Mouse (Mus musculus): ENCODE measurements at regions not wholly inside any gene's neighbourhood (a gene's known extent, or its start where the extent isn't known, plus 50 kb on each side); places are given as distances from the start of the nearest gene placed in this dataset.
A peak's percentile ranks its signal among the peaks of the same experiment; 100 is the strongest.
"Not testable (repeated sequence)": the region's sequence is repeated elsewhere in the genome, so short reads cannot be mapped to it uniquely, and the experiment has no call there.

DNA sequence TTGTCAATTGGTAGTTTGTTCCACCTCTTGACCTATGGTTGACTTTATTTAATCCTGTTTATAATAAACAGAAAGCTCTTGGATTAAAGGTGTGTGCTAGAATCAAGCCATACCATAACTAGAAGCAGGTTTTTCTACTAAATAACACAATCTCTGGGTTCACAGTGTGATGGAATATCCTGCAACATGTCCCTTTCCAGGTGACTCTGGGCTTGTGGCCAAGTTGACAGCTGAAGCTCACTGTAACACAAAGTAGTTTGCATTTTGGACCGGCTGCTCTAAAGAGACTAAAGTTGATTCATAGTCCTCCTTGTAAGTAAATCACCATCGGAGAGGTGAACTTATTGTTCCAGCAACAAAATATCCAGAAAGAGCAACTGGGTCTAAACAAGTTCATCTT is 149.3 kb upstream of the Kctd3 start:
- DNase-seq = no peak

GRCm38 (mm10) chr1:189154376-189154775 is 146.7 kb upstream of the Kctd3 start:
- DNase-seq = no peak

DNA sequence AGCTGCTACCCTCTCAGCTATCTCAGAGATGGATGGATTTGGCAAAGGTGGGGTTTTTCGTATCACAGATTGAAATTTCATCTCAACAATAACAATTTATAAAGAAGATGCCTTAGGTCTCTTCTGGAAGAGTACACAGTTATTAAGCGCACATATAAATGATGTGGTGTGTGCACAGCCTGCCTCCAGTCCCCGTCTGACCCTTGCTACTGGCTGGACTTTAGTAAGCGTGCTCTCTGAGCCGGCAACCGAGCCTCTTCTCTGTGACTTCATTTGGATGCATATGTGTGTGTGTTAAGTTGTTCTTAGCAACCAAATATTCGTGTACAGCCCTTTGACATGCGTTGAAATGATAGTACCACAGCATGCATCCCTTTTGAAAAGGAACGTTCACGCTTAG is 145.5 kb upstream of the Kctd3 start:
- no peak for DNase-seq

- DNase-seq = no peak
These were observed 135.4 kb upstream of the Kctd3 start for GRCm38 (mm10) chr1:189142982-189143451.

GRCm38 (mm10) chr1:189142551-189142950 is 134.9 kb upstream of the Kctd3 start:
- DNase-seq = no peak

GRCm38 (mm10) chr1:189141694-189142093 is 134.1 kb upstream of the Kctd3 start:
- no peak for DNase-seq

GRCm38 (mm10) chr1:189136731-189137385 is 129.2 kb upstream of the Kctd3 start:
- no peak for DNase-seq

GRCm38 (mm10) chr1:189135826-189136225 is 128.2 kb upstream of the Kctd3 start:
- no peak for DNase-seq

- no peak for DNase-seq
These were observed 121.1 kb upstream of the Kctd3 start for GRCm38 (mm10) chr1:189128706-189129105.

DNA sequence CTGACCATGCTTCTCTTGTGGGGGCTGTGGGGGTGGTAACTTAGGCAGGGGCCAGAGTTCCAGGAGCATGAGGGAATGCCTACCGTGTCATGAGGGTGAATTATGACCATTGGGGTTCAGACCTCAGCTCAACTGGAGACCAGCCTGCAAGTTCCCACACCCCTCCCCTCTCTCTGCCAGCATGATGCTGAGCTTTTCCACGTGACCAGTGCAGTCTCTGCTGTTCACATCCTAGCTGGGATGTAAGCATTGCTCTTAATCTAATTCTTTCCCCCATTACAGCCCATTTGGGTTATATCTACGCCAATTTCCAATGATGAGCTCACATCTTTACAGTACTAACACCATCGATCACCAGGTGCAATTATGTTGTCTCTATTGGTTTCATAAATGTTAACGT is 120.6 kb upstream of the Kctd3 start:
- DNase-seq = not testable (repeated sequence)

DNA sequence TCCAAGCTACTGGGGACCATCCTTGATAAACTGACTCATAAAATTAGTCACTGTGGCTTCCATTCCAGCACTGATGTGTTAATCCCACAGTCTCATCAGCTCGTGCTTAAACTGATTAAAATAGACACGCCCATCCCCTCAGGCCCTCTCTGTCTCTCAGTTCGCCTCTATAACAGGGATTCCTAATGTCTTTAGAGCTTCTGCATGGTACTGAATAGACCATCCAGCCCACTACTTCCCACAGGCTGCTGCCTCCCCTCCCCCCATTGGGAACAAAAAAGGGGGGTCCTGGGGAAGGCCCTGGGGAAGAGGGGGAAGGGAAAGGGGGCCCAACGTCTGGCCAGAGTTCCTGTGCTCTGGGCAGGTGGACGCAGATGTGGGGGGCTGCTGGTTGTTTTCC is 119.7 kb upstream of the Kctd3 start:
- DNase-seq = no peak

GRCm38 (mm10) chr1:189119941-189120735 is 112.5 kb upstream of the Kctd3 start:
- no peak for DNase-seq

DNA sequence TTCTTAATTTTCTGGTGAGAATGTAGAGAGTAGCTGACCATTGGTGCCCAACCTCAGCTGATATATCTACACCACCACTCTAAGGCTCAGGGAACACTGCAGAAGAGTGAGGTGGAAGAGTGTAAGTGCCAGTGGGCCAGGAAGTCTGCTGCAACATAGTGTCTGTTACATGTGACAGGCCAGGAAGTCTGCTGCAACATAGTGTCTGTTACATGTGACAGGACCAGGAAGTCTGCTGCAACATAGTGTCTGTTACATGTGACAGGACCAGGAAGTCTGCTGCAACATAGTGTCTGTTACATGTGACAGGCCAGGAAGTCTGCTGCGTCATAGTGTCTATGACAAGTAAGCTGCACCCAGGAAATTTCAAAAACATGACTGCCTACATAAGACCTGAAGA is 111.4 kb upstream of the Kctd3 start:
- not testable (repeated sequence) for DNase-seq

- DNase-seq = no peak
These were observed 110.9 kb upstream of the Kctd3 start for GRCm38 (mm10) chr1:189118582-189118981.

DNA sequence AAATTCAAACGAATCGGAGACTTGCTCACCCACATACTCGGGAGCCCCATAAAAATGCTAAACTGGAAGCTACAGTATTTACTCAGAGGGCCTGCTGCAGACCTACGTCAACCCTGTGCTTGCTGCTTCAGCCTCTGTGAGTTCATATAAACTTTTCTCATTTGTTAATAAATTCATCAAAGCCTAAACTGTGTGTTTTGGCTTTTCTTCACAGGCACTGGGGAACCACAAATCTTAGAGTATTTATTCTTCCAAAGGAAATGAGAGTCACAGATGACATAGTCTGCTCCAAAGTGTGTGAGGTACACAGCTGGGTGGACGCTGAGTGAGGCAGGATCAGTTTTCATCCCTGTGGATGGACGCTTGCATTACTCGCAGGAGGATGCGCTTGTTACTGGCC is 108.3 kb upstream of the Kctd3 start:
- DNase-seq = no peak

GRCm38 (mm10) chr1:189115279-189115678 is 107.6 kb upstream of the Kctd3 start:
- no peak for DNase-seq

DNA sequence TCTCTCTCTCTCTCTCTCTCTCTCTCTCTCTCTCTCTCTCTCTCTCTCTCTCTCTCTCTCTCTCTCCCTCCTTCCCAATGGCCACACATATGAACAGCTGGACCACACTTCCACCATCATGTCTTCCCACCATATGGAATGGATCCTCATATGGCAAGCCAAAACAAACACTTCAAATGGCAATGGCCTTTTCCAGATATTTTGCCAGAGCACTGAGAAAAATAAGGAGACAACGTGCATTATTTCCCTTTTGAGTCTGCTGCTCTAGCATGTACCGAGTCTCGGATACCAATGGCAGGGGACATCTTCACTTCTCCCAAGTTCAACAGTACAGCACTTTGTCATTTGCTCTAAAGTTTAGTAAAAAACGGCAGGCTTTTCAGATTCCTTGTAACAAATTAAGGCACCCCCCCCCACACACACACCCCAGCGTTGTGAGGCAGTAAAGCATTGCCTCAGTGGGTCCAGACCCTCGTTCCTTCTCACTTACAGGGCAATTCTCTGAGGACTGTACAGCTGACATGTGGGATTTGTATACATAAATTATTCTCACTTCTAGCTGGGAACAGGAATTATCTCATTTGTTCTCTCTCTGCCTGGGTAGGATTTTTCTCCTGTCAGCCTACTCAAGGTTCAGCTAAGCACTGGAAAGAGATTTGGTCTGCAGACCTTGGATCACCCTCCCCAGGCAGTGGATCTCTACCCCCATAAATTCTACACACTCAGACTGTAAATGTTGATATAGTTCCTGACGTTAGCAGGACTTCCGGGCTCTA is 100.8 kb upstream of the Kctd3 start:
- no peak for DNase-seq

DNA sequence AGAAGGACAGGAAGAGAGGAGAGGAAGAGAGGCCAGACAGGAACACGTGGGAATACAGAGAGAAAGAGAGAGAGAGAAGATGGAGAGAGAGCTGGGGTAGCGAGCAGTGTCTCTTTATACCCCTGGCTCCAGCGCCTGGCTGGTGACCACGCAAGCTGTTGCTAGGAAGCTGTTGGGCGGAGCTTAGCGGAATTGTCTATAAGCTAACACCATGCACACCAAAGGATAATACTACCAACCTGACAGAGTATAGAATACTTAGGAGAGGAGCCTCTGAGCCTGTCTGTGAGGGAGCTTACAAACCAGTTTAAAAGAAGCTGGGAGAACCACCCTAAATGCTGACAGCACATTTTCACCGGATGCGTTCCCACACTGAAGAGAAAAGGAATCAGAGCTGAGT is 100.2 kb upstream of the Kctd3 start:
- no peak for DNase-seq

DNA sequence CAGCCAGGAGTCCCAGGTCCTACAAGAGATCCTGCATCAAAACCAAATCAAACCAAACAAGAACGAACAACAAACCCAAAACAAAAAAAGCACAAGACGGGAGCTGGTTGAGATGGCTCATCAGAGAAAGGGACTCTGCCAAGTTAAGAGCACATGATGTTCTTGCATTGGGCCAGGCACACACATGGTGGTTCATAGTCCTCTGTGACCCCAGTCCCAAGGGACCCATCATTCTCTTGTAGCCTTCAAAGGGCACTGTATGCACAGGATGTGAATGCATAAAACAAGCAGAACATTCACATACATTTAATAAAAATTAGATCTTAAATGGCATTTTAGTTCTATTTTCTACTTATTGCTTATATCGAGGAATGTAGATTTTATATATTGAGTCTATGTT is 99.5 kb upstream of the Kctd3 start:
- DNase-seq = no peak

- no peak for DNase-seq
These were observed 97.6 kb upstream of the Kctd3 start for GRCm38 (mm10) chr1:189105276-189105675.

DNA sequence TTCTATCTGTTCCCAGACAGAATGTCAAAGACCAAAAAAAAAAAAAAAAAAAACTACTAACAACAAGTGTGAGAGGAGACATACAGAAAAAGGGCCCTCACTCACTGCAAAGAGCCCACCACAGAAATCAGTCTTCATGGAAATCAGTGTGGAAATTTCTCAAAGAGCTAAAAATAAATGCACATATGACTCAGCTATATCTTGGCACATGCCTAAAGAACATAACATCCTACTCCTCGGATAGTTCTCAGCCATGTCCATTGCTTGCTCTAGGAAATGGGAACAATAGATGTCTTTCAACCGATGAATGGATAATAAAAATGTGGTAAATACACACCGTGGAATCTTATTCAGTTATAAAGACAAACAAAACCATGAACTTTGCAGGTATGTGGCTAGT is 95.1 kb upstream of the Kctd3 start:
- no peak for DNase-seq

DNA sequence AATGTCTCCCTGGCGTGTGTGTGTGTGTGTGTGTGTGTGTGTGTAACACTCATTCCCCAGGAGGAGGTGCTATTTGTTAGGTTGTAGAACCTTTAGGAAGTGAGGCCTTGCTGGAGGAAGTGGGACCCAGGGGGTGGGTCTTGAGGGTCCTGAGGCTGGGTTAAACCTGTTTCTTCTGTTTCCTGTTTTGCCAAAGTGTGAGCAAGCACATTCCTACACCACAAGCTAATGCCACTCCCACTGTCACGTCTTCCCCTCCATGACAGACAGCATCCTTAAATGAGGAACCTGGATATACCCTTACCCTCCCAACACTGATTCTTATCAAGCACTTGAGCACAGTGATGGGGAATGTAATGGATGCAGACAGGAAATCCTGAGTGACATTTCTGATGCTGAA is 91.5 kb upstream of the Kctd3 start:
- no peak for DNase-seq

DNA sequence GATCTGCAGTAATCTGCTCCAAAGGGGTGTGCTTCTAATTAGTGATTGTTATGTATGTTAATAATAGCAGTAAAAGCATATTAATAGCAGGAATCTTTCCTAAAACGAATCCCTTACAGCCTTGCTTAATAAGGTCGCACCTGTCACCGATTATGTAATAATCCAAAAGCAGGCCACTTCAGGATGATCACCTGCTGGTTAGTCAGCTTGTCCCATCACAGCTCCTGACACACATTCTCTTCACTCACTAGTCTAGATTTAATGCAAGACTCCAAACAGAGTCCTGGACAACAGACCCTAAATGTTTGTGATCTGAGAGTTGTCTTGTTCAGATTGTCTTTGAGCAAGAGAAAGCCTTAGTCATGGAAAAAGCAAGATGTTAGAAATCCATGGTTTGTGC is 85.2 kb upstream of the Kctd3 start:
- no peak for DNase-seq

- peak; percentile 63 for DNase-seq
These were observed 77.6 kb upstream of the Kctd3 start for GRCm38 (mm10) chr1:189085245-189085644.

All from thymus, postnatal 25 days (tissue).